Mouse (Mus musculus) MEL (cell line): ENCODE measurements at regions not wholly inside any gene's neighbourhood (a gene's known extent, or its start where the extent isn't known, plus 50 kb on each side); places are given as distances from the start of the nearest gene placed in this dataset.

Source experiments
- BHLHE40 ChIP-seq: IDR thresholded peaks from 2 replicates; pipeline ENCODE4 v1.6.1; 2012; ENCODE audit warnings: low read depth, mild to moderate bottlenecking, inconsistent platforms, low read length, improper control_type of control experiment, borderline replicate concordance
- CTCF ChIP-seq, 3 experiments: IDR thresholded peaks in 2 of 3; conservative IDR thresholded peaks in 1 of 3; 2 replicates each; pipeline ENCODE4 v1.5.1; 2011 to 2012; ENCODE audit warnings: low read length in 3 of 3, low read depth in 2 of 3, mild to moderate bottlenecking in 2 of 3, improper control_type of control experiment in 1 of 3, inconsistent platforms in 1 of 3, mixed read lengths in 1 of 3, moderate library complexity in 1 of 3; ENCODE audit not compliant: control insufficient read depth in 1 of 3, insufficient read depth in 1 of 3, poor library complexity in 1 of 3, severe bottlenecking in 1 of 3
- ETS1 ChIP-seq: IDR thresholded peaks from 2 replicates; pipeline ENCODE4 v1.6.1; 2012; ENCODE audit warnings: low read depth, mild to moderate bottlenecking, inconsistent platforms, low read length, improper control_type of control experiment, moderate library complexity
- JUND ChIP-seq: IDR thresholded peaks from 2 replicates; pipeline ENCODE4 v1.6.1; 2011; ENCODE audit warnings: low read depth, mild to moderate bottlenecking, improper control_type of control experiment, low read length
- NELFE ChIP-seq: IDR thresholded peaks from 2 replicates; pipeline ENCODE4 v1.6.1; 2011; ENCODE audit warnings: low read depth, low read length, improper control_type of control experiment
- POLR2A ChIP-seq, 2 experiments: IDR thresholded peaks; 2 replicates each; pipeline ENCODE4 v1.6.1; 2011 to 2012; ENCODE audit warnings: low read length in 2 of 2, mild to moderate bottlenecking in 2 of 2, control low read depth in 1 of 2, improper control_type of control experiment in 1 of 2, low read depth in 1 of 2, moderate library complexity in 1 of 2; ENCODE audit not compliant: control insufficient read depth in 1 of 2, insufficient read depth in 1 of 2, poor library complexity in 1 of 2
- RAD21 ChIP-seq: IDR thresholded peaks from 2 replicates; pipeline ENCODE4 v1.6.1; 2011; ENCODE audit warnings: mild to moderate bottlenecking, low read depth, low read length, improper control_type of control experiment
- TAL1 ChIP-seq: IDR thresholded peaks from 2 replicates; pipeline ENCODE4 v1.6.1; 2012; ENCODE audit warnings: mild to moderate bottlenecking, inconsistent platforms, low read length, moderate library complexity, mixed read lengths
- TCF12 ChIP-seq: IDR thresholded peaks from 2 replicates; pipeline ENCODE4 v1.6.1; 2014; ENCODE audit warnings: low read depth, mild to moderate bottlenecking, inconsistent platforms, low read length, improper control_type of control experiment, moderate library complexity
- ZC3H11A ChIP-seq: IDR thresholded peaks from 2 replicates; pipeline ENCODE4 v1.6.1; 2012; ENCODE audit warnings: low read depth, mild to moderate bottlenecking, inconsistent platforms, low read length, improper control_type of control experiment

DNA sequence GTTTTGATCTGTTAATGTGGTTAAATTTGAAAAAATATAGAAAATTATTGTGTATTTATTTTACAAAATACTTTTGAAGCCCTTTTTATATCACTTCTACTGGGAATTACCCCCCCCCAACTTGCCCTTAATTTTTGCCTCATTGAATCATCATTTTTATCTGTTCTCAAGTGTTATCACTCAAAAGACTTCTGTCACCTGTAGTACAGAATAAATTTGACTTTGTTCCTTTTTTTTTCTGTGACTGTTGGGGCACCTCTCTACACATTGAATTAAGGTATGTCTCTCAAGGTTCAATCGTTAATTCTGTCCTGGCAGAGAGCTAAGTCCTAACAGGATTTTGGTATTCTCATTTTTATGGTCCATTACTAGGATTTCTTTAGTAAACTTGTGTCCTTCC, 1123.0 kb upstream of the Cited2 start:
- TF ChIP-seq CTCF (IDR thresholded peaks at IDR 0.05 in 2 of 3, conservative IDR thresholded peaks at IDR 0.05 in 1 of 3; ENCODE audit: control insufficient read depth in 1 of 3, insufficient read depth in 1 of 3, low read depth in 2 of 3, low read length in 3 of 3, poor library complexity in 1 of 3, severe bottlenecking in 1 of 3) (no peak), JUND (no peak), ETS1 (peak; percentile 83), BHLHE40 (no peak), TAL1 (no peak), POLR2A (IDR thresholded peaks at IDR 0.05; ENCODE audit: control insufficient read depth in 1 of 2, insufficient read depth in 1 of 2, low read depth in 1 of 2, low read length in 2 of 2, poor library complexity in 1 of 2) (no peak), RAD21 (no peak; the same call in 1 of the 2 replicates), NELFE (no peak), TCF12 (peak; percentile 86; the same call in 1 of the 2 replicates), ZC3H11A (no peak)
